Mouse (Mus musculus): ENCODE data around the gene 9930022D16Rik. TPM values are rescaled to one million over a fixed set of nuclear protein-coding genes. Genes with fewer than 3 reads are reported as not detected.
A peak's percentile ranks its signal among the peaks of the same experiment; 100 is the strongest.

Gene 9930022D16Rik
- total RNA-seq, 2 experiments from 2014 or later, result not detected

DNA sequence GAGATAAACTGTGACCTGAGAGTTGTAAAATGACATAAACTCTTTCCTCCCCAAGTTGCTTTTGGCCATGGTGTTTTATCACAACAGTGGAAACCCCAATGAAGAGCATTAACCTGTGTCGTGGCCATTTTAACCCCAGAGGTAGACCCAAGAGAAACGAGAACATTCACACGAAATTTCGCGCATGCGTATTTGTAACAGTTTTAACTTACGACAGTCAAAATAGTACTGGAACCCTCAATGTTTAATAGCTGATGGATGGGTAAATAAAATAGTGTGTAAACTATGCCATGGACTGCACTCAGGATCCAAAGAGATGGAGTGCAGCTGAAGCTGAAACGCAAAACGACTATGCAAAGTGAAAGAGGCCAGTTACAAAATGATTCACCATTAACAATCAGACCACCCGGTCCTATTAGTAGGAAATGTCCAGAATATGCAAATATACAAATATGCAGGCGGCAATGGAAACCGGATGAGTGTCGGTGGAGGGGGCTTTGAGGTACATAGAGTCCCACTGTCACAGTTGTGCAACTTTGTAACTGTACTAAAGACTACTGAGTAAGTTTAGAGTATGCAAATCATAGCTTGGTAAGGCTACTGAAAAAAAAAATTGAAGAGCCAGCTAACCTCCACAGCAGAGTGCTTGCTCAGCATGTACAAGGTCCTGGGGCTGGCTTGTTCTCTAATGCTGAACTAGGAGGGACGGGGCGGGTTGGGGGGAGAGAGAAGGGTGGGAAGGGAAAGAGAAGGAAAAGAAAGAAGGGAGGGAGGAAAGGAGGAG is 3.3 kb upstream of the 9930022D16Rik start:
- intact Hi-C loops (cut with DNase I), result no loop called here
- no peak for DNase-seq (ENCODE audit: low spot score in 2 of 2)

DNA sequence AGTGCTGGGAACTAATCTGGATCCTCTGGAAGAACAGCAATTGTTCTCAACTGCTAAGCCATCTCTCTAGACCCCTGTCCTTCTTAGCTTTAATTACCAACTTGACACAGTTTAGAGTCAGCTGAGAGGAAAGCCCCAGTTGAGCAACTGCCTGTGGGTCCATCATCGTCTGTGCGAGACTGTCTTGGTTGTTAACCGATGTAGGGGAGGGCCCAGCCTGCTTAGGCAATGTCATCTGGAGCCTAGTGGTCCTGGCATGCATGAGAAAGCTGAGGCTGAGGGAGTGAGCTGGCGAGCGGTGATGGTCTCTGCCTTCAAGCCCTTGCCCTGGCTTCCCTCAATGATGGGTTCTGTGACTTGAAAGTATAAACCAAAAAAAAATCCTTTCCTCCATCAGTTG is 1.1 kb downstream of the 9930022D16Rik start:
- DNase-seq (ENCODE audit: low spot score in 2 of 2), result no peak

DNA sequence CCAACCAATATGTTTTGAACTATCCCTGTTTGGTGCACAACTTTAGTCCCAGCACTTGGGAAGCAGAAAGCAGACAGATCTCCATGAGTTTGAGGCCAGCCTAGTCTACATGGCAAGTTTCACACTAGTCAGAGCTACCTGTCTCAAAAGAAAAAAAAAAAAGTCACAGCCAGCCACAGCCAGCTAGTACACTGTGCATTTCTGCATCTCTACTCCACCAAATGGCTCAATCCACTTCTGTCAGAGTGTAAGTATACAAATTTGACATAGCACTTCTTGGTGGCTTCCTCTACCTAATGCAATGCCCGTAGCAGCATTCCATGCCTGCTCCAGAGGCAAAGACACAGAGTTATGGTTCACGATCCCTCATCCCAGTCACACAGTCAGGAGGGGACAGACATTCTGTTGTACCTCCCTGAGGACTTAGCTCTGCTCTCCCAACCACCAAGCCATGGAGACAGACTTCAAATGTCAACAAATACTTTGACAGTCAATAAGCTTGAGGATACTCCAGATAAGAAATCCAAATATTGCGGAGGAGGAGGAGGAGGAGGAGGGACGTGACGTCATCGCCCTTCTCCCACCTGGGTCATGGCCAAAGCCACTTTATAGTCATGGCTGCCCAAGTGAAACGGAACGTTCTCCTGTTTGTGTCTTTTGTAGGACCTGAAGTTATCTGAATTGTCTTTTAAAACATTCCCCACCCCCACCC is 3.1 kb downstream of the 9930022D16Rik start:
- no peak for DNase-seq (ENCODE audit: low spot score in 2 of 2)
- intact Hi-C loops (cut with DNase I), result no loop called here

More for the DNA sequence above, 1.1 kb downstream of the 9930022D16Rik start:
- intact Hi-C loops (cut with DNase I), result no loop called here

DNA sequence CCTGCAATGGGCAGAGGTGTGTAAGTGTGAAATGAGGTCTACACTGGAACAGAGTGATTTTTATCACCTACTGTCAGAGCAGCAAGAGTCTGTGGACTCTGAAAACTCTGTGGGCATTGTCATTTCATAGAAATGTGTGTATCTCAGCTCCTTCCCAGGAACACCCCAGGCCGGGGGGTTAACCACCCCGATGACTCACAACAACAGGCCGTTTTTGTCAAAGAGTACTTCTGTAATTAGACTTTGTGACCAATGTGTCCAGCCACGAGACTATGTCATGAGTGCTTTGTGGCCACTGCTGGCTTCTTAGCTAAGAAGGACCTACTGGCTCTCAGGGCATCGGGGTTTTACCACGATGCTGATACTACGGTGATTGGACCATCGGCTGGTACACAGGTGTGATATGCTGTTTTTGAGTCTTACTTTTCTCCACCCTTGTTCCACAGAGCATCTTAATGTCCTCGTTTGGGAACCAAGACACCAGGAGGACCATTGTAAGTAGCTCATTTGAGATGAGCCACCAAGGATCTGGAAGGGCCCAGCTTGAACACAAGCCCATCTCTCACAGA is 3.8 kb downstream of the 9930022D16Rik start:
- no peak for DNase-seq (ENCODE audit: low spot score in 2 of 2)
- intact Hi-C loops (cut with DNase I), result no loop called here

DNA sequence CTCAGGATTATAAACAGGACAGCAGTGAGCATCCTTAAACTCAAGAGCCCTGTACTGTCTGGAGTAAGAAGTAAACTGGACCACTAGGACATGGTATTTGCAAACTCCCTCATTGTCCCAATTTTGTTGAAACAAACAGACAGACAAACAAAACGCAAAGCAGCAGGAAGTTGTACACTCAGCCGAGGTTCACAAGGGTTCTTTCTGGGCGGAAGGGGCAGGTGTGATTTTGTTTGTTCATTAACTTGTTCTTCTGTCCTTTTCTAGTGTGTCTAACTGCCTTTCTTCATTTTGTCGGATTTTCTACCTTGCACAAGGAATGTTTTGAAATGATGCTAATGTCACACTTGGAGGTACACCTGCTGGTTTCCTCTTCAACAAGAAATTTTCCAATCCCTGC is 5.7 kb downstream of the 9930022D16Rik start:
- intact Hi-C loops (cut with DNase I), result no loop called here
- no peak for DNase-seq (ENCODE audit: low spot score in 2 of 2)

DNA sequence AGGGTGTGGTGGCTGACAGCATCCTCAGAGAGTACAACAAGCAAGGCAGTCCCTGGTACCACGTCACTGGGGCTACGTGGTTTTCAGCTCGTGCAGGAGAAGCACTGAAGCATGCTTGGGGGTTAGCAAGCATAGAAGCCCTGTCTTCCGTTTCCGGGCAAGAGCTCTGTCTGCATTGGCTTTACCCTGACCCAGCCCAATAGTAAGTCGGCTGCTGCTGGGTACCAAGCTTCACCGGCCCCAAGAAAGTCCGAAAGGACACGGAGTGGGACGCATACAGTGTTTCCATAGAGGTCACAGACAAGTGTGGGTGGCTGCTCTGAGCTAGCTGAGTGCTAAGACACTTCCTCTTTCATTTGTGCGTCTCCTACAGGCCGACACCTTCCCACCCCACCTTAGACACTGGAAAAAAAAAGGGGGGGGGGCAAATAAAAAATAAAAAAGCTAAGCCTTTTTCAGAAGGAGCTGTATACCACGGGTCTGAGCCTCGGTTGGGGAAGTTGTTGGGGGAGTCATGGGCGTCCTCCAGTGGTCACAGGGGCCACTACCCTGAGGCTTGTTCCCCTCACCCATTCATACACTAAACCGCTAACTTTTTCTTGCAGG is 6.3 kb downstream of the 9930022D16Rik start:
- DNase-seq (ENCODE audit: low spot score in 2 of 2), result no peak
- intact Hi-C loops (cut with DNase I), result loop anchor here (5.0 kb wide), 1 partner anchor 88 kb away; no protein-coding TSS in a partner anchor

DNA sequence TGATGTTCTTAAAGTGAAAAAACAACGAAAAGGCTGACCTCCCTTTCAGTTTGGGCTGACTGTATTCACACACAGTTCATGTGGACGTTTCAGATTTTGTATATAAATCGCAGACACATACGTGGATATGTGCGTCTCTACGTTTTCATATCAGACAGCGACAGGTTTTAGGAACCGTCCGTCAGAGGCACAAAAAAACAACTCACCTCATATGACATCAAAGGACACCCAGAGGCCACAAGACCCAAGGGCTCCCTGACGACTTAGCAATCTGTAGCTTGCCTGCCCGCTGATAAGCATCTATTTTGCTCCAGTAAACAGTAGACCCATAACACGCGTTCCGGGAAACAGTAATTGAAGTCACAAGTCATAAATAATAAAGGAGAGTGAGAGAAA is 6.8 kb downstream of the 9930022D16Rik start:
- intact Hi-C loops (cut with DNase I), result loop anchor here (5.0 kb wide), 1 partner anchor 88 kb away; no protein-coding TSS in a partner anchor
- DNase-seq (ENCODE audit: low spot score in 2 of 2), result no peak

DNA sequence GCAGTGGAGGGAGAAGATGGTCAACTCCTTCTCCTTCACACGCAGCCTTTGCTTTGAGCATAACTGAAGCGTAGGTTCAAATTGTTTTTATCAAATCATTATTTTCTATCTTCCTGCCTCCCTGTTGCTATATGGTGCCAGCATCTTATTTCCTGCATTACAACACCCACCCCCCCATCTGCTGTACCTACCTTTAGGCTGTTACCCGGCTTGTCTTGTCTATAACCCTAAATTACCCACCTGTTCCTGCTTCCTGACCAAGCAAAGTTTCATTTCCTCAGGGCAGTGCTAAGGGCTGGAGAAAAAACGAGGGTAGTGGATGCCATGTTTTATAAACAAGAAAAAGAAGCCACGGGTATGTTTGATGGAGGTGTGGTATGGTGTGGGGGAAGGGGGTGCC is 7.5 kb downstream of the 9930022D16Rik start:
- no peak for DNase-seq (ENCODE audit: low spot score in 2 of 2)
- intact Hi-C loops (cut with DNase I), result loop anchor here (5.0 kb wide), 1 partner anchor 89 kb away; no protein-coding TSS in a partner anchor

DNA sequence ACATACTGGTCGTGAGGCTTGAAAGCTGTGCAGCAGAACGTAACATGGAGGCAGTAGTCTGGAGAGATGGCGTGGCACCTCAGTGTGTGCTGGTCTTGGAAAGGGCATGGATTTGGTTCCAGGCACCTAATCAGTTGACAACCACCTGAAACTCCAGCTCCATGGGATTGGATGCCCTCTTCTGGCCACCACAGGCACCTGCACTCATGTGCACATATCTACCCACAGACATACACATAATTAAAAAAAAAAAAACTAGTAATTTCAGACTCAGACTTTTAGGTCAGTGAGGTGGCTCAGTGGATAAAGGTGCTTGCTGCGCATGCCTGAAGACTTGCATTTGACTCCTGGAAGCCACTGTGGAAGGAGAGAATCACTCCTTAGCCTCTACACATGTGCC is 8.5 kb downstream of the 9930022D16Rik start:
- intact Hi-C loops (cut with DNase I), result loop anchor here (5.0 kb wide), 1 partner anchor 90 kb away; no protein-coding TSS in a partner anchor

DNA sequence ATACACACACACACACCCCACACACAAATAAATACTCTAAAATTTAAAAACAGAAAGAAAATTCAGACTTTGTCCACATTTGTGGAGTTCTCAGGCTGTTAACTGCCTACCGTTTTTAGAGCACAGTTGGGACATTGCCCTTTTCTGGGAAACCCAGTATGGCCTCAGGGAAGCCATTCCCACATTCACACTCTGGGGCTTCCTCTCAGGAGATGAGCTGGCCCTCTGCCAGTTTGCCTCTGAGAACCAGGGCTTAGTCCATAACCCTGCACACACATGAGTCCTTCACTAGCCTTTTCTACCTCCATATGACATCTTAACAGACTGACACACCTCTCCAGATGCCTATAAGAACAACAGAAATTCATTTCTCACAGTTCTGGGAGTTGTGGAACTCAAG is 9.6 kb downstream of the 9930022D16Rik start:
- no peak for DNase-seq (ENCODE audit: low spot score in 2 of 2)
- intact Hi-C loops (cut with DNase I), result loop anchor here (5.0 kb wide), 1 partner anchor 91 kb away; no protein-coding TSS in a partner anchor

More for the DNA sequence above, 8.5 kb downstream of the 9930022D16Rik start:
- DNase-seq (ENCODE audit: low spot score in 2 of 2), result no peak

DNA sequence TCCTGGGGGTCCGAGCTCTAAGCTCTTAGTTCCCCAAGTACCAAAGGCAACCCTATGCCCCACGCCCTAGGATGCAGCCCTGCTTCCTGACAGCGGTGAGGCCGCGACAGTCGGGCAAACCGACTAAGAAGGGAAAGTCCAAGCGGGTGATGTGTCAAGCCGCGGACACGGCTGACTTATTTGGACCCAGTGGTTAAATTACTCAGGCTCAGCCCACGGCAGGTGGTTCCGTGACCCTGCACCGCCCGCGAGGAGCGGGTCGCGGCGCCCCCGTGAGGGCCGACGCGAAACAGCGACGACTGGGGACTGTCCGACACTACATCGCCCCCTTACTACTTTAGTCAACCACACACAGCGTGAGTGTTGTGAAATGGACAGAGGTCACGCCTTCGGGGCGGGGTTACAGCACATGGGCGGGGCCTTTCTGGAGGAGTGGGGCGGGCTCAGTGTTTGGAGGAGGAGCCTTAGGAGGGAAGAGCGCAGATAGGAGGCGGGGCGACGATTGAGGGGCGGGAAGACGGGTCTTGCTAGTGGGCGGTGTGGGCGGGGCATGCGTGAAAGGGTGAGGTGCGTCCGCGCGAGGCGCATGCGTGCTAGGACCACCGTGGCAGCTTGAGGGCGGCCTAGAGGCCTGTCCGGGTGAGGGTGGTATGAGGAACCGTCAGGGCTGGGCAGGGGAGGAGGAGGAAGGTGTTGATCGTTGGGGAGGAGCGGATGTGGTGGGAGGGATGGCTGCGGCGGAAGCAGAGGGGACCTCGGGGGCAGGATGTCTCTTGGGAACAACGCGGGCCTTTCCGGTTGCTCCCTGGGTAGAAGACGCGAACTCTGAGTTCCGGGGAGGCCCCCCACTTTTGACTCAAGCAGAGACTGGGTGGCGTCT is 11.9 kb downstream of the 9930022D16Rik start, which contains the start of gene Amz2:
Amz2 (plus strand) TSS at position 555 of the 880 bp plus-strand sequence.
- DNase-seq (ENCODE audit: low spot score in 2 of 2), result peak; percentile 97 to 98
- intact Hi-C loops (cut with DNase I), result loop anchor here (5.0 kb wide), 2 partner anchors 48 to 183 kb away; no protein-coding TSS in a partner anchor

DNA sequence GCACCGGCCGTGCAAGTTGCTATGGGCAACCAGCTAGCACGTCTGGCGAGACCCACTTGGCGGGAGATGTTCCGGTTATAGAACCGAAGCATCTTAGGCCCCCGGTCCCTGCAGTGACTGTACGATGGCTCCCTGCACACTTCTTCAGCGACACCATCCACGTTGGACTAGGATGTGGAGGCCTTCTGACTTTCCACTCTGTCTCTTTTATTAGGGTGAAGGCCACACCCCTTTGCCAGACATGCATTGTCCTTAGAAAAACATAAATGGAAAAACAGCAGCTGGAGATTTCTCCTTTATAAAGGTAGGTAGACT is 12.5 kb downstream of the 9930022D16Rik start:
- intact Hi-C loops (cut with DNase I), result loop anchor here (5.0 kb wide), 2 partner anchors 49 to 184 kb away; no protein-coding TSS in a partner anchor
- no peak for DNase-seq (ENCODE audit: low spot score in 2 of 2)

DNA sequence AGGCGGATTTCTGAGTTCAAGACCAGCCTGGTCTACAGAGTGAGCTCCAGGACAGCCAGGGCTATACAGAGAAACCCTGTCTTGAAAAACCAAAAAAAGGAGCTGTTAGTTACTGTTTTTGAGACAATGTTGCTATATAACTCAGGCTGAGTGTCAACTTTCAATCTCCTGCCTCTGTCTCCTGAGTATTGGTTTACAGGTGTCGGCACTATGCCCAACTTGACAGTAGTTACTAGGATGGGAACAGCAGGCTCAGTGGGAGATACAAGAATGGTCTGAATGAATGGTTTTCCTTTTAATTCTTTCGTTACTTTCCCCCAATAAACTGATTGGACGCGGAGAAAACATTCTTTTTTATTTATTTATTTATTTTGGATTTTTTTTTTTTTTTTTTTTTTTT is 13.6 kb downstream of the 9930022D16Rik start:
- no peak for DNase-seq (ENCODE audit: low spot score in 2 of 2)
- intact Hi-C loops (cut with DNase I), result loop anchor here (5.0 kb wide), 2 partner anchors 50 to 185 kb away; no protein-coding TSS in a partner anchor

DNA sequence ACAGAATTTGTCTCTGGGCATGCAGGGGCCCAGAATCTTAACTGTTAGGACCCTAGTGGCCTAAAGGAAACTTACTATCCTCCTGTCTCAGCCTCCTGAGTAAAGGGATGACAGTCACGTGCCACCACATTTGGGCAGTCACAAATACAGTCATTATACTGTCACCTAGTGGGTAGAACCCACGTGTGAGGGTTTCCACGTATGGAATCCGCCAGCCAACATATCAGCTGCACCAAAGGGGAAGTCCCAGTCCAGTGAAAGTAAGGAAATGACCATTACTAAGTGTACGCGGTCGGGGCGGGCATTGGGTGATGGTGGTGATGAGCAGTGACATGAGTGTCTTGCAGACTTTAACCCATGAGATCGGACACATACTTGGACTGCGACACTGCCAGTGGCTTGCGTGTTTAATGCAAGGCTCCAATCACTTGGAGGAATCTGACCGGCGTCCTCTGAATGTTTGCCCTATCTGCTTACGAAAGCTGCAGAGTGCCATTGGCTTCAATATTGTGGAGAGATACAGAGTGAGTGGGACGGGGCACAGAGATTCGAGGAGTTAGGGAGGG is 20.6 kb downstream of the 9930022D16Rik start:
- intact Hi-C loops (cut with DNase I), result no loop called here
- DNase-seq (ENCODE audit: low spot score in 2 of 2), result no peak

DNA sequence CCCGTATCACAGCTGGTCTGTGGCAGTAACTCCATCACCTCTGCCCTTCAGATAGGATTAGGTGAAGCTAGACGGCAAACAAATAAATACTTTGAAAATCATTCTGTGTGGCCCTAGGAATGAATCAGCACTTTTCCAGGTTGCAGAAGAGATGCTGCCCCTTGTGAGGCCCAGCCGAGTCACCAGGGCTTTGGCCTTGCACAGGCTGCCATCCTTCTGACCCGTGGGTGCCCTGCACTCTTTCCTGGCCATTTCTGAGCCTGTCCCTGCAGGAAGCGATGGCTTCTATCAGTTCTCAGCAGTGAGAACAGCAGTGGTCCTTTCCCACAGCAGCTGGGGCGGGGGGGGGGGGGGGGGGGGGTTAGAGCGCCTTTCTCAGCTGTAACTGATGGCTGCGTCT is 23.2 kb downstream of the 9930022D16Rik start:
- intact Hi-C loops (cut with DNase I), result no loop called here
- DNase-seq (ENCODE audit: low spot score in 2 of 2), result no peak

DNA sequence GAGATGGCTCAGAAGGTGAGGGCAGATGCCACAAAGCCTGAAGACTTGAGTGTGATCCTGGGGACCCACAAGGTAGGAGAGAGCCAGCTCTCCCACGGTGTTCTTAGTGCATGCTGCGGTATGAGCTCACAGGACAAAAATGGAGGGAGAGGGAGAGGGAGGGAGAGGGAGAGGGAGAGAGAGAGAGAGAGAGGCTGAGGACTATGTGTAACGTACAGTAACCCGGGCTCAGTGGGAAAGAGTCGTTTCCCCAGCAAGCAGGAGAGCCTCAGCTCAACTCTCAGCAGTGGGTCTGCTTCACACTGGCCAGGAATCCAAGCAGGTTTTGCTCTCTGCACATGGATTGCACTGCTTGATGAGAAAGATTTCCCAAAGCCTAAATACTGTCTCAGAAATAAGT is 25.5 kb downstream of the 9930022D16Rik start:
- DNase-seq (ENCODE audit: low spot score in 2 of 2), result no peak
- intact Hi-C loops (cut with DNase I), result no loop called here

DNA sequence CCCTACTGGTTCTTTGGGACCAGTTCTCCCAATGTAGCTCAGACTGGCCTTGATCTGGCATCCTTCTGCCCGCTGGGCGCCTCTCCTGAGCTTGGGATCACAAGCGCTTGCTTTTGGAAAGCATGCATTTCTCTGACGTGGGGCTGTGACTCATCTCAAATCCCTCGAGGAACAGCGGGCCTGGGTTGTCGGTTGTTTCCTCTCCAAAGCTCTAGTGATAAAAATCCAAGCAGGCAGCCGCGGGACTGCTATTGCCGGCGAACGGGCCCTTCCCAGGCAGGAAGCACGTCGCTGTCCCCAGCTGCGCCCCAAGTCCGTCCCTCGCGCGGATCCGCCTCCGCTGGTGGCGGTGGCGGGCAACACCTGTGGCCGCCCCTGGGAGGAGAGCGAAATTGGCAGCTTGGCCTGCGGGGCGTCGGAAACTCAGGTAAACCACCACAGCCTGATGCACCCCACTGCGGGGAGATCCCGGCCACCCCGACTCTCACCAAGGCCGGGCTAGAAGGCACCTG is 26.2 kb downstream of the 9930022D16Rik start:
- DNase-seq (ENCODE audit: low spot score in 2 of 2), result peak; percentile 60 to 74
- intact Hi-C loops (cut with DNase I), result no loop called here

DNA sequence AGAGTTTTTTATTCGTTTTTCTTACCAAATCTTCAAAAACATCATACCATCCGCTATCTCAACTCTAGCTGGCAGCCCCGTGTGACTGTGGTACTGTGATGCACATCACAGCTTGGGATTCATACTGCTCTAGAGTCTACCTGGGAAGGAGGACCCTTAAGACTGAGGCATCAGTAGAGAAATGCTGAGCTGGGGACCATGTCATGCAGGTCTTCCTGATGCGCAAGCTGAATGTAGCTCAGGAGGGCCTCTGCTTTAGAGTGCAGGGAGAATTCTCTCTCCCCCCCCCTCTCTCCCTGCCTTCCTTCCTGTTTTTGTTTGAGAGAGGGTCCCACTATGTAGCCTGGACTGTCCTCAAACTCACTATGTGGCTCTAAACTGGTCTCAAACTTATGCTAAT is 26.9 kb downstream of the 9930022D16Rik start:
- intact Hi-C loops (cut with DNase I), result no loop called here
- DNase-seq (ENCODE audit: low spot score in 2 of 2), result no peak

All from left cerebral cortex, postnatal 14 days (tissue).